Mouse (Mus musculus) urinary bladder, postnatal 4 days (tissue): ENCODE measurements around the gene Cfap97.
"Not testable (repeated sequence)": the region's sequence is repeated elsewhere in the genome, so short reads cannot be mapped to it uniquely, and the experiment has no call there.

Experiments
- DNase-seq, 2 experiments: peaks; one replicate each; pipeline ENCODE4 v3.0.0; 2021 to 2022; ENCODE audit warnings: low spot score in 2 of 2

The Cfap97 gene

GRCm38 (mm10) chr8:46226622-46227021 lies 75.1 kb downstream of the Cfap97 start:
- no peak for DNase-seq

- not testable (repeated sequence) for DNase-seq
Measured at GRCm38 (mm10) chr8:46231968-46232367, 80.4 kb downstream of the Cfap97 start.

- DNase-seq = no peak
Measured at GRCm38 (mm10) chr8:46232798-46233197, 81.2 kb downstream of the Cfap97 start.

- no peak for DNase-seq
Measured at GRCm38 (mm10) chr8:46234736-46235135, 83.2 kb downstream of the Cfap97 start.

GRCm38 (mm10) chr8:46236441-46237223 lies 85.1 kb downstream of the Cfap97 start:
- DNase-seq = no peak

- DNase-seq = peak; percentile 53 to 79
Measured at GRCm38 (mm10) chr8:46241568-46242374, 90.2 kb downstream of the Cfap97 start.

- DNase-seq = no peak
Measured at GRCm38 (mm10) chr8:46242946-46243345, 91.4 kb downstream of the Cfap97 start.
